Mouse (Mus musculus) ES-Bruce4 (cell line): Measurements from ENCODE around the gene Lrpprc. TPM values are rescaled to one million over a fixed set of nuclear protein-coding genes. Genes with fewer than 3 reads are reported as not detected.

Experiments used
- H3K27ac ChIP-seq: 2 replicates; pipeline ENCODE4 v1.5.1; 2012; ENCODE audit warnings: low read length, inconsistent platforms; ENCODE audit not compliant: insufficient read depth
- H3K27me3 ChIP-seq: 2 replicates; pipeline ENCODE4 v1.6.1; 2012; ENCODE audit warnings: mild to moderate bottlenecking, low read length, inconsistent platforms; ENCODE audit not compliant: control insufficient read depth, poor library complexity, insufficient read depth, severe bottlenecking
- H3K36me3 ChIP-seq: 2 replicates; pipeline ENCODE4 v1.6.1; 2012; ENCODE audit warnings: inconsistent platforms, mild to moderate bottlenecking, low read length, moderate library complexity; ENCODE audit not compliant: control insufficient read depth, poor library complexity, insufficient read depth, severe bottlenecking
- H3K4me1 ChIP-seq: one replicate; pipeline ENCODE4 v1.8.1; 2011; ENCODE audit warnings: low read length; ENCODE audit not compliant: control insufficient read depth, insufficient read depth
- H3K4me3 ChIP-seq: 2 replicates; pipeline ENCODE4 v1.5.1; 2011; ENCODE audit warnings: low read depth, mild to moderate bottlenecking, low read length
- H3K9ac ChIP-seq: 2 replicates; pipeline ENCODE4 v1.6.1; 2012; ENCODE audit warnings: low read depth, mild to moderate bottlenecking, inconsistent platforms; ENCODE audit not compliant: poor library complexity, severe bottlenecking
- H3K9me3 ChIP-seq: replicated peaks from 2 replicates; pipeline ENCODE4 v1.6.1; 2012; ENCODE audit warnings: mild to moderate bottlenecking, low read length, inconsistent platforms; ENCODE audit not compliant: control insufficient read depth, poor library complexity, insufficient read depth, severe bottlenecking
- CTCF ChIP-seq: IDR thresholded peaks from one replicate; pipeline ENCODE4 v1.8.1; 2011; ENCODE audit warnings: low read depth, low read length
- EP300 ChIP-seq: IDR thresholded peaks from 2 replicates; pipeline ENCODE4 v1.6.1; 2011; ENCODE audit warnings: low read depth, low read length; ENCODE audit not compliant: insufficient read depth
- POLR2A ChIP-seq: IDR thresholded peaks from one replicate; pipeline ENCODE4 v1.8.1; 2011; ENCODE audit warnings: low read length; ENCODE audit not compliant: insufficient read depth
- polyA plus RNA-seq: library from polyadenylated mRNA; stranded (reverse); fragments of >200 nt; gene quantifications from 2 replicates; pipeline ENCODE4 v1.2.4, GENCODE M21; 2011; ENCODE audit warnings: low read depth; ENCODE audit not compliant: missing spikeins, insufficient read depth, insufficient read length

Gene Lrpprc
- polyA plus RNA-seq, 1 experiment = 78.8 TPM

- Histone ChIP-seq H3K27me3 (no peaks in the 10 kb centered on the region), H3K27ac (no peak overlapping the region), H3K4me1 (no peaks in the 10 kb centered on the region), H3K4me3 (peak overlapping the region; percentile 72), H3K9ac (peak overlapping the region; percentile 68), H3K9me3 (no peaks in the 10 kb centered on the region), H3K36me3 (0 out of 2 replicates have a peak, but pooled peaks cover 2% of the 10 kb centered on the region)
- TF ChIP-seq POLR2A = no peak
- TF ChIP-seq CTCF = no peak
- TF ChIP-seq EP300 = no peak
Measured at GRCm38 (mm10) chr17:84790043-84790442, 546 bp downstream of the Lrpprc start.

- Histone ChIP-seq H3K9ac (no peak overlapping the region), H3K4me3 (no peak overlapping the region)
Measured at GRCm38 (mm10) chr17:84788376-84789125, 2.0 kb downstream of the Lrpprc start.

GRCm38 (mm10) chr17:84787477-84787876 lies 3.1 kb downstream of the Lrpprc start:
- Histone ChIP-seq H3K4me3 (no peak overlapping the region), H3K9ac (no peak overlapping the region), H3K27me3 (no peaks in the 10 kb centered on the region), H3K9me3 (no peaks in the 10 kb centered on the region), H3K36me3 (0 out of 2 replicates have a peak, but pooled peaks cover 4% of the 10 kb centered on the region), H3K27ac (no peak overlapping the region), H3K4me1 (no peaks in the 10 kb centered on the region)
- TF ChIP-seq POLR2A (no peak), EP300 (no peak), CTCF (no peak)

More at GRCm38 (mm10) chr17:84788376-84789125, 2.0 kb downstream of the Lrpprc start:
- Histone ChIP-seq H3K27ac (no peak overlapping the region), H3K4me1 (no peaks in the 10 kb centered on the region), H3K36me3 (0 out of 2 replicates have a peak, but pooled peaks cover 2% of the 10 kb centered on the region), H3K9me3 (no peaks in the 10 kb centered on the region), H3K27me3 (no peaks in the 10 kb centered on the region)
- no peak for TF ChIP-seq CTCF
- no peak for TF ChIP-seq POLR2A
- TF ChIP-seq EP300 = no peak

DNA sequence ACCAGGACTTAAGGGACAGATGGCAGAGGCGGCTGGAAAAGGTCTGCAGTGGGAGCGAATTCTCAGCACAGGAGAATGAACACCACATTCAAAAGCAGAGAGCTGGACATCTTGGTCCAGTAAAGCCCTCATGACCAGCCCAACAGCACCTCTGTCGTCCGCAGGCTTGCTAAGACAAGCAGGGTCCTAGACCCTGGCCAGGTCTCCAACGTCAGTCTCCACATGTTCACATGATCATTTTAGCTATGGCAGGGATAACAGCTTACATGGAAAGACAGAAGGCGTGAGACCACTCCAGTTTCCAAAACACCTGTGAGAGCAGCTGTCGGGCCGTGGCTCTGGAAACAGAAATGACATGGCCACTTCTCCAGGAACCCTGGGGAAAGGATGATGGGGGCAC lies 3.7 kb downstream of the Lrpprc start:
- no peaks in the 10 kb centered on the region for H3K4me1 ChIP-seq
- H3K36me3 ChIP-seq = 0 out of 2 replicates have a peak, but pooled peaks cover 4% of the 10 kb centered on the region
- no peak for TF ChIP-seq EP300
- TF ChIP-seq POLR2A = no peak
- no peak for TF ChIP-seq CTCF
- no peak overlapping the region for H3K4me3 ChIP-seq
- H3K27me3 ChIP-seq = no peaks in the 10 kb centered on the region
- no peak overlapping the region for H3K27ac ChIP-seq
- no peaks in the 10 kb centered on the region for H3K9me3 ChIP-seq
- H3K9ac ChIP-seq = no peak overlapping the region

GRCm38 (mm10) chr17:84785176-84785575 lies 5.4 kb downstream of the Lrpprc start:
- TF ChIP-seq CTCF (peak; percentile 25), EP300 (no peak), POLR2A (no peak)
- H3K4me1 ChIP-seq = no peaks in the 10 kb centered on the region
- H3K27me3 ChIP-seq = no peaks in the 10 kb centered on the region
- no peak overlapping the region for H3K27ac ChIP-seq
- H3K36me3 ChIP-seq = 0 out of 2 replicates have a peak, but pooled peaks cover 6% of the 10 kb centered on the region
- no peak overlapping the region for H3K4me3 ChIP-seq
- H3K9me3 ChIP-seq = no peaks in the 10 kb centered on the region
- H3K9ac ChIP-seq = no peak overlapping the region

- no peak for TF ChIP-seq EP300
- no peak for TF ChIP-seq POLR2A
- no peak for TF ChIP-seq CTCF
- H3K4me3 ChIP-seq = no peak overlapping the region
- H3K36me3 ChIP-seq = 0 out of 2 replicates have a peak, but pooled peaks cover 6% of the 10 kb centered on the region
Measured at GRCm38 (mm10) chr17:84783491-84783890, 7.1 kb downstream of the Lrpprc start.

More at GRCm38 (mm10) chr17:84783491-84783890, 7.1 kb downstream of the Lrpprc start:
- no peak overlapping the region for H3K27ac ChIP-seq
- no peaks in the 10 kb centered on the region for H3K9me3 ChIP-seq
- no peaks in the 10 kb centered on the region for H3K4me1 ChIP-seq
- H3K27me3 ChIP-seq = no peaks in the 10 kb centered on the region
- H3K9ac ChIP-seq = no peak overlapping the region
